Mouse (Mus musculus): ENCODE data around the gene Ahnak.
A peak's percentile ranks its signal among the peaks of the same experiment; 100 is the strongest.
"Not testable (repeated sequence)": the region's sequence is repeated elsewhere in the genome, so short reads cannot be mapped to it uniquely, and the experiment has no call there.

Gene Ahnak

GRCm38 (mm10) chr19:8997546-8997945 is 8.5 kb downstream of the Ahnak start:
- DNase-seq, result peak; percentile 66

- no peak for DNase-seq
Measured at GRCm38 (mm10) chr19:8998546-8998945, 9.5 kb downstream of the Ahnak start.

- no peak for DNase-seq
Measured at GRCm38 (mm10) chr19:8999223-8999622, 10.1 kb downstream of the Ahnak start.

GRCm38 (mm10) chr19:9006915-9007314 is 17.8 kb downstream of the Ahnak start:
- DNase-seq, result not testable (repeated sequence)

GRCm38 (mm10) chr19:9019298-9019697 is 30.2 kb downstream of the Ahnak start:
- DNase-seq, result no peak

GRCm38 (mm10) chr19:9023021-9023778 is 34.1 kb downstream of the Ahnak start:
- no peak for DNase-seq

GRCm38 (mm10) chr19:9025562-9026257 is 36.6 kb downstream of the Ahnak start:
- DNase-seq, result no peak

GRCm38 (mm10) chr19:9026634-9027033 is 37.5 kb downstream of the Ahnak start:
- DNase-seq, result no peak

GRCm38 (mm10) chr19:9027795-9028194 is 38.7 kb downstream of the Ahnak start:
- DNase-seq, result no peak

- no peak for DNase-seq
Measured at GRCm38 (mm10) chr19:9028375-9028774, 39.3 kb downstream of the Ahnak start.

- no peak for DNase-seq
Measured at GRCm38 (mm10) chr19:9029640-9030262, 40.7 kb downstream of the Ahnak start.

- no peak for DNase-seq
Measured at GRCm38 (mm10) chr19:9032502-9033129, 43.5 kb downstream of the Ahnak start.

- DNase-seq, result no peak
Measured at GRCm38 (mm10) chr19:9033412-9034340, 44.6 kb downstream of the Ahnak start.

GRCm38 (mm10) chr19:9034480-9034879 is 45.4 kb downstream of the Ahnak start:
- DNase-seq, result no peak

GRCm38 (mm10) chr19:9035101-9035500 is 46.0 kb downstream of the Ahnak start:
- no peak for DNase-seq

GRCm38 (mm10) chr19:9038136-9038535 is 49.1 kb downstream of the Ahnak start:
- DNase-seq, result no peak

- DNase-seq, result no peak
Measured at GRCm38 (mm10) chr19:9039266-9039665, 50.2 kb downstream of the Ahnak start.

GRCm38 (mm10) chr19:9039928-9040327 is 50.8 kb downstream of the Ahnak start:
- DNase-seq, result no peak

GRCm38 (mm10) chr19:9040649-9041048 is 51.6 kb downstream of the Ahnak start:
- no peak for DNase-seq

- DNase-seq, result no peak
Measured at GRCm38 (mm10) chr19:9041074-9041473, 52.0 kb downstream of the Ahnak start.

GRCm38 (mm10) chr19:9043123-9043522 is 54.0 kb downstream of the Ahnak start:
- DNase-seq, result no peak

GRCm38 (mm10) chr19:9044291-9044690 is 55.2 kb downstream of the Ahnak start:
- no peak for DNase-seq

All from right cerebral cortex, postnatal 14 days (tissue).